Mouse (Mus musculus): ENCODE results near the gene Tmem254a.
"Not testable (repeated sequence)": the region's sequence is repeated elsewhere in the genome, so short reads cannot be mapped to it uniquely, and the experiment has no call there.

The Tmem254a gene

GRCm38 (mm10) chr14:25927562-25927881 is at the start of gene Tmem254a:
TSS of gene Tmem254a (minus strand) at chr14:25927672.
- DNase-seq = not testable (repeated sequence)

- not testable (repeated sequence) for DNase-seq
Observed at GRCm38 (mm10) chr14:25957861-25958260, 30.4 kb upstream of the Tmem254a start.

- DNase-seq = not testable (repeated sequence)
Observed at GRCm38 (mm10) chr14:25938004-25938403, 10.5 kb upstream of the Tmem254a start, which contains the start of gene Cphx1. TSS of gene Cphx1 (plus strand) at chr14:25938304.

GRCm38 (mm10) chr14:25936867-25937630 is 9.6 kb upstream of the Tmem254a start:
- not testable (repeated sequence) for DNase-seq

GRCm38 (mm10) chr14:25926814-25927561 is 484 bp downstream of the Tmem254a start:
- not testable (repeated sequence) for DNase-seq

- not testable (repeated sequence) for DNase-seq
Observed at GRCm38 (mm10) chr14:25918427-25919170, 8.9 kb downstream of the Tmem254a start.

- not testable (repeated sequence) for DNase-seq
Observed at GRCm38 (mm10) chr14:25908976-25909375, 18.5 kb downstream of the Tmem254a start.

GRCm38 (mm10) chr14:25907272-25907671 is 20.2 kb downstream of the Tmem254a start:
- DNase-seq = not testable (repeated sequence)

GRCm38 (mm10) chr14:25905243-25905642 is 22.2 kb downstream of the Tmem254a start:
- DNase-seq = peak; percentile 0 to 1

GRCm38 (mm10) chr14:25903000-25903399 is 24.5 kb downstream of the Tmem254a start, which contains the start of gene Plac9a:
TSS of gene Plac9a (minus strand) at chr14:25903100.
- DNase-seq = not testable (repeated sequence)

- DNase-seq = not testable (repeated sequence)
Observed at GRCm38 (mm10) chr14:25895686-25896085, 31.8 kb downstream of the Tmem254a start.

- not testable (repeated sequence) for DNase-seq
Observed at GRCm38 (mm10) chr14:25894566-25894965, 32.9 kb downstream of the Tmem254a start.

GRCm38 (mm10) chr14:25885886-25886285 is 41.6 kb downstream of the Tmem254a start:
- not testable (repeated sequence) for DNase-seq

- DNase-seq = not testable (repeated sequence)
Observed at GRCm38 (mm10) chr14:25881769-25882168, 45.7 kb downstream of the Tmem254a start.

- DNase-seq = not testable (repeated sequence)
Observed at GRCm38 (mm10) chr14:25876640-25877039, 50.8 kb downstream of the Tmem254a start.
